Mouse (Mus musculus): Measurements from ENCODE around the gene Cfap299. TPM values are rescaled to one million over a fixed set of nuclear protein-coding genes. Genes with fewer than 3 reads are reported as not detected.
A peak's percentile ranks its signal among the peaks of the same experiment; 100 is the strongest.

Gene Cfap299
- polyA plus RNA-seq (2014; fragmentation: Nextera tagmentation; extraction: Ambion mirVana): 0.41 TPM in 1 of 2 replicates, not detected in the other

DNA sequence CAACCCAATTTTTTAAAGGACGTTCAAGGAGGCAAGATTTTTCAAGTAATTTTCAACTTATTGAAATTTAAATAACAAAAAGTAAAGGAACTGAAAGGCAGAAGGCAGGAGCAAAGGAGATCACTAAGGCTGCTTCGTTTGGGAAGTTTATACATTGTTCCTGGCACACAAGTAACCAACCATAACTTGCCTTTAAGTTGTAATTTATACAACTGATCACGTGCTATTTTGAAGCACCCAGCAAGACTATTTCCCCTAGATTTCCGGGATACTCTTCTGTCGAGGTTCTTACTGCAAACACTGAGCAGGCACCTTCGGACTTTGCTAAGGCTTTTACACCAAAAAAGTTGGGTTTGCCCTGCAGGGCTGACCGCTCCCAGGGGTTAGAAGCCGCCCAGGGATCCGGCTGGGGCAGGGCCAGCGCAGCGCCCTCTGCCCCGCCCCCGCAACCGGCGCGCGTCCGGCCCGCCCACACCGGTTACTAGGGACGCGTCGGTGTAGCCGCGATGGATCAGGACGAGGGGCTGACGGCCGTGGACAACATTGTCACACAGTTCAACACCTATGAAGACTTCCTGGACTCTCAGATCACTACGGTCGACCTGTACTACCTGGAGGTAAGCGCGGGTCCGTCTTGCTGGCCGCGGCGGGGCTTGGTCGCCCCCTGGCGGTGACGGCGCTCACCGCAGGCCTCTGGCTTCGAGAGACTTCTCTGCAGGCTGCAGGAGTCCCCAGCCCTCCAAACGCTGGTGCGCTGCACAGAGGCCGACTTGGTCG is at the start of gene Cfap299:
TSS of gene Cfap299 (plus strand) at position 457 of the 777 bp plus-strand sequence.
- Histone ChIP-seq H3K36me3 (ENCODE audit: control insufficient read depth, insufficient read depth, low read length) (no peaks in the 10 kb centered on the region), H3K9ac (ENCODE audit: low read length) (peak within 1 kb of the TSS; percentile 57; the same call in 1 of the 2 replicates), H3K9me3 (ENCODE audit: control insufficient read depth, low read length) (no peaks in the 10 kb centered on the region), H3K4me3 (ENCODE audit: control insufficient read depth in 1 of 2, insufficient read depth in 1 of 2, low read depth in 1 of 2, low read length in 2 of 2) (peak within 1 kb of the TSS; percentile 53 to 76), H3K4me2 (ENCODE audit: low read length) (peak within 1 kb of the TSS; percentile 84), H3K4me1 (ENCODE audit: control insufficient read depth in 2 of 2, insufficient read depth in 2 of 2, low read length in 2 of 2) (no peaks in the 10 kb centered on the region), H3K27me3 (ENCODE audit: control insufficient read depth, insufficient read depth, low read length) (no peaks in the 10 kb centered on the region; the same call in 1 of the 2 replicates), H3K27ac (replicated peaks in 1 of 2; ENCODE audit: control insufficient read depth in 1 of 2, insufficient read depth in 1 of 2, low read depth in 2 of 2, low read length in 2 of 2) (no peak within 1 kb of the TSS)
- ATAC-seq (ENCODE audit: insufficient number of reproducible peaks, insufficient read depth, low FRiP score, low read depth): peak; percentile 87
- WGBS: 1% methylated on average over 46 of the region's 46 CpGs

DNA sequence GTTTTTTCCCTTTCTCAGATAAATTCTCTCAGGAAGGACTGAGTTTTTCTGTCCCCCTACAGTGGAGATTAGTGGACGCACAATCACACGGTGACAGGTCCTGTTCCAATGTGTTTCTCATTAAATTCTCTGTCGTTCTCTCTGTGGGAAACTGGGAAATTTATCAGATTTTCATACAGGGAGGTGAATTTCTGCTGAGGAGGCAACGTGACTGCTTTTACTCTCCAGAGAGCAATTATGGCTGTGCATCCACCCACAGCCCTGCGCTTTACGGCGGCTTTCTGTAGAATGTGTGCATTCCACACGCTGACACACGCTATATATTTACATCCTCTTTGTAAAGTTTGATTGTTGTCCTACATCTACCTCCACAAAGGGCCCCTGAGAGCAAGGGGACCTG is 47.1 kb upstream of the Cfap299 start:
- Histone ChIP-seq H3K36me3 (ENCODE audit: control insufficient read depth, insufficient read depth, low read length) (no peaks in the 10 kb centered on the region), H3K9ac (ENCODE audit: low read length) (no peak overlapping the region), H3K4me2 (ENCODE audit: low read length) (no peak overlapping the region), H3K4me1 (ENCODE audit: control insufficient read depth in 2 of 2, insufficient read depth in 2 of 2, low read length in 2 of 2) (no peaks in the 10 kb centered on the region; a peak in 1 of 4 replicates), H3K9me3 (ENCODE audit: control insufficient read depth, low read length) (no peaks in the 10 kb centered on the region), H3K27me3 (ENCODE audit: control insufficient read depth, insufficient read depth, low read length) (no peaks in the 10 kb centered on the region), H3K27ac (replicated peaks in 1 of 2; ENCODE audit: control insufficient read depth in 1 of 2, insufficient read depth in 1 of 2, low read depth in 2 of 2, low read length in 2 of 2) (no peak overlapping the region), H3K4me3 (ENCODE audit: control insufficient read depth in 1 of 2, insufficient read depth in 1 of 2, low read depth in 1 of 2, low read length in 2 of 2) (no peak overlapping the region)
- no peak for ATAC-seq (ENCODE audit: insufficient number of reproducible peaks, insufficient read depth, low FRiP score, low read depth)
- 60% methylated on average over 9 of the region's 9 CpGs for WGBS

DNA sequence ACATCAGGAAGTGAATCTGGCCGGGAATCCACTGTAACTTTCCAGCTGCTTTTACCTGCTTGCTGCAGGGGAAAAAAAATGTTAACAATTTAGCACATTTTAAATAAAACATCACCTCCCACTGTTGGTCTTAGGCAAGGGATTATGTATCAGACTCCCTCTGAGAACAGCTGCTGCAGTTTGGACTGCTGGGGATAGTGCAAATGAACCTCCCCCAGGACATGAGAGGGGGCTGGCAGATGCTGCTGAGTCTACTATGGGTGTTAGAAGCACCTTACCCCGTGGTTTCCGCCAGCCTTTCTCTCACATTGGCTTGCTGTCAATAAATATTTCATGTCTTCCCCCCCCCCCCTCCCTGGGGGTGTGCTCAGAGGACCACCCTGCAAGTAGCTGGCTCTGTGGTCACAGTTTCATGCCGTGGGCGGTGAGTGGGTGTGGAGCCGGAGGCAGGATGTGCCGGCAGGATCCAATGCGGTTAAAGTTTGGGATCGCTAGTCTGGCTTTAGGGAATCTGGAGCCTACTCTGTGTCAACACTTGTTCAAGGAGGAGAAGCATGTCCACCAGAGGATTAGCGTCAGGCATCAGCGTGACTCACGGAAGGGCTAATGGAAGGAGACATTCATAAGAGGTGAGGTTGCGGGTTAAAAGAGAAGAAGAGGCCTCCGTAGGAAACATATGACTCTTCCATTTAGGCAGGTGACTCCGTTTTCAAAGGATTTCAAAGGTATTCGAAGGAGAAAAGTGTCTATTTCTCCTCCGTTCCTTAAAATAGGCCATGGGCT is 45.2 kb upstream of the Cfap299 start:
- H3K4me2 ChIP-seq (ENCODE audit: low read length): peak overlapping the region; percentile 33
- H3K4me1 ChIP-seq (ENCODE audit: control insufficient read depth in 2 of 2, insufficient read depth in 2 of 2, low read length in 2 of 2): no peaks in the 10 kb centered on the region; a peak in 1 of 4 replicates
- WGBS: 17% methylated on average over 17 of the region's 17 CpGs
- no peaks in the 10 kb centered on the region for H3K27me3 ChIP-seq (ENCODE audit: control insufficient read depth, insufficient read depth, low read length)
- no peak for ATAC-seq (ENCODE audit: insufficient number of reproducible peaks, insufficient read depth, low FRiP score, low read depth)
- H3K36me3 ChIP-seq (ENCODE audit: control insufficient read depth, insufficient read depth, low read length): no peaks in the 10 kb centered on the region
- no peaks in the 10 kb centered on the region for H3K9me3 ChIP-seq (ENCODE audit: control insufficient read depth, low read length)
- H3K4me3 ChIP-seq (ENCODE audit: control insufficient read depth in 1 of 2, insufficient read depth in 1 of 2, low read depth in 1 of 2, low read length in 2 of 2): peak overlapping the region in 1 of 2 experiments; percentile 7; a peak in 1 of 4 replicates
- H3K9ac ChIP-seq (ENCODE audit: low read length): no peak overlapping the region
- no peak overlapping the region for H3K27ac ChIP-seq (replicated peaks in 1 of 2; ENCODE audit: control insufficient read depth in 1 of 2, insufficient read depth in 1 of 2, low read depth in 2 of 2, low read length in 2 of 2)

DNA sequence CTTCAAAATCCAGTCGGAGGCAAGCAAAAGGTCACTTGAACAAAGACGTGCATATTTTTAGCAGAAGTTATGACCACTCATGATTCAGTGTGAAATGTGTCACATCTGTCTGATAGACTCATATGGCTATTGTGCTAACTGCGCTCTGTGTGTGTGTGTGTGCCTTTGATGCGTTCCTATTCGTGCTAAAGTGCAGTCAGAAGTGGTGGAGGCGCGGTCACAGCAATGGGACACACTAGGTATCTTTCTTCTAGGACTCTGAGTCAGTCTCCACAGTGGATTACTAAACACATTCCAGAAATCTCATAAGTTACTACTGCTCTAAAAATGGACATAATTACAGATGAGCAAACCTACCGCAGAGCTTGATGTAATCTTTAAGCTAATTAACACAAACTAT is 38.5 kb upstream of the Cfap299 start:
- H3K4me2 ChIP-seq (ENCODE audit: low read length): no peak overlapping the region

DNA sequence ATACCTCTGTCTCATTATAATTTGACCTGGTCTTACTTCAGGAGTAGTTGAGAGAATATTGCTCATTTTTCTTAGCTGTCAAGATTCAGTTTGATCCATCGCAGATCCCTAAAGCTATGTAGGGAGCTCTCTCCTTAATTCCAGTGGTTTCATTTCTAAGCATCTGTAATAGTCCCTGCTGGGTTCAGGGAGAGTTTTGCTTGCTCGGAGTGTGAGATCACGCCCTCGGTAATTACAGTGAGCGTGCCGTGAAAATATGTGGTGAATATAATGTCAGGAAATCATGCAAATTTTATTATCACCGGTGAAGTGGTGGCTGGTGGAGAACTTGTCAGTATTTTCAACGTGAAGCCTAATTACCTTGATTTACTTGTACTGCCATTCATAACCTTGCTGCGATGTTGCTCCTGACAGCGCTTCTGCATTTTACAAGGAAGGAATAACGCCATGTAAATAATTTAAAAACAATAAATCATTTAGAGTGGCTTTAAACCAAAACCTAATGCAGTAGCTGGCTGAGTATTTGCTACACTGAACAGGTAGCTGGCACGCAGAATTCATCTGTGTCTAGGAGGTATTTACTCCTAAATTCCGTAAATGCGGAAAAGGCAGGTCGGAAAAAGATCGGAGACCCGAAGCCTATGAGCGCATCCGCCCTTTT is 36.6 kb upstream of the Cfap299 start:
- 3% methylated on average over 19 of the region's 19 CpGs for WGBS
- Histone ChIP-seq H3K9ac (ENCODE audit: low read length) (peak overlapping the region; percentile 31; the same call in 1 of the 2 replicates), H3K4me3 (ENCODE audit: control insufficient read depth in 1 of 2, insufficient read depth in 1 of 2, low read depth in 1 of 2, low read length in 2 of 2) (peak overlapping the region; percentile 16 to 36), H3K27me3 (ENCODE audit: control insufficient read depth, insufficient read depth, low read length) (peaks cover 22% of the 10 kb centered on the region), H3K9me3 (ENCODE audit: control insufficient read depth, low read length) (no peaks in the 10 kb centered on the region), H3K36me3 (ENCODE audit: control insufficient read depth, insufficient read depth, low read length) (no peaks in the 10 kb centered on the region), H3K27ac (replicated peaks in 1 of 2; ENCODE audit: control insufficient read depth in 1 of 2, insufficient read depth in 1 of 2, low read depth in 2 of 2, low read length in 2 of 2) (no peak overlapping the region), H3K4me1 (ENCODE audit: control insufficient read depth in 2 of 2, insufficient read depth in 2 of 2, low read length in 2 of 2) (peaks cover 0 to 12% of the 10 kb centered on the region in 2 experiments; a peak in 2 of 4 replicates), H3K4me2 (ENCODE audit: low read length) (peak overlapping the region; percentile 74)
- no peak for ATAC-seq (ENCODE audit: insufficient number of reproducible peaks, insufficient read depth, low FRiP score, low read depth)

More for the DNA sequence above, 38.5 kb upstream of the Cfap299 start:
- peaks cover 22% of the 10 kb centered on the region for H3K27me3 ChIP-seq (ENCODE audit: control insufficient read depth, insufficient read depth, low read length)
- 77% methylated on average over 8 of the region's 8 CpGs for WGBS
- H3K9ac ChIP-seq (ENCODE audit: low read length): no peak overlapping the region
- ATAC-seq (ENCODE audit: insufficient number of reproducible peaks, insufficient read depth, low FRiP score, low read depth): no peak
- peaks cover 0 to 12% of the 10 kb centered on the region in 2 experiments; a peak in 2 of 4 replicates for H3K4me1 ChIP-seq (ENCODE audit: control insufficient read depth in 2 of 2, insufficient read depth in 2 of 2, low read length in 2 of 2)
- no peak overlapping the region for H3K4me3 ChIP-seq (ENCODE audit: control insufficient read depth in 1 of 2, insufficient read depth in 1 of 2, low read depth in 1 of 2, low read length in 2 of 2)
- H3K27ac ChIP-seq (replicated peaks in 1 of 2; ENCODE audit: control insufficient read depth in 1 of 2, insufficient read depth in 1 of 2, low read depth in 2 of 2, low read length in 2 of 2): no peak overlapping the region
- no peaks in the 10 kb centered on the region for H3K9me3 ChIP-seq (ENCODE audit: control insufficient read depth, low read length)
- H3K36me3 ChIP-seq (ENCODE audit: control insufficient read depth, insufficient read depth, low read length): no peaks in the 10 kb centered on the region

DNA sequence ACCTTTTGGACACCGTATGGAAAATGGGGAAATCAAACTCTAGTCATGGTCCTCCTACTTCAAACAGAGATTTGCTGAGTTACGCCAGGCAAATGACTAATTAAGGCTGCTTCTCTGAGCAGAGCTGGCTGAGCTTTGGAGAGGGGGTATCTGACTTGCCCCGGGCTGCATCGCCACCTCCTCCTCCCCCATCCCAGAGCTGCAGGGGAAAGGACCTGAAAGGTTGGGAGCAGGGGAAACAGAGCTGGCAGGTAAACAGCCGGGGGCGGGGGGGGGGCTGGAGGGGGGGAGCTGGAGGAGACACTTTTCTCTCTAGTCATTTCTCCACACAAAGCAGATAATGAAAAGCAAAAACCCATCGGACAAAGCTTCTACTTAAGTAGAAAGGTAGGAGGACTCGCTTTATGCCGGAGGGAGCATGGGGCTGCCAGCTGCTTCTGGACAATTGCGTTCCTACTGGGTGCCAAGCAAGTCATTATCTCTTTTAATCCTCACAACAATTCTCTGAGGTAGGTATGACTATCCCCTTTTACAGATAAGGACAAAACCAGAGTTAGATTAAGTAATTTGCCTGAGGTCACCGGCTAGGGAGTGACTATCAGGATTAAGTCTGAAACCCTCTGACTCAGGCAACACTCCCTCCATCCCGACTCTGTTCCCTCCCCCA is 35.9 kb upstream of the Cfap299 start:
- Histone ChIP-seq H3K4me3 (ENCODE audit: control insufficient read depth in 1 of 2, insufficient read depth in 1 of 2, low read depth in 1 of 2, low read length in 2 of 2) (peak overlapping the region; percentile 16 to 36), H3K27ac (replicated peaks in 1 of 2; ENCODE audit: control insufficient read depth in 1 of 2, insufficient read depth in 1 of 2, low read depth in 2 of 2, low read length in 2 of 2) (no peak overlapping the region), H3K4me1 (ENCODE audit: control insufficient read depth in 2 of 2, insufficient read depth in 2 of 2, low read length in 2 of 2) (peaks cover 0 to 12% of the 10 kb centered on the region in 2 experiments; a peak in 2 of 4 replicates), H3K4me2 (ENCODE audit: low read length) (peak overlapping the region; percentile 74), H3K27me3 (ENCODE audit: control insufficient read depth, insufficient read depth, low read length) (peaks cover 22% of the 10 kb centered on the region), H3K9me3 (ENCODE audit: control insufficient read depth, low read length) (no peaks in the 10 kb centered on the region), H3K9ac (ENCODE audit: low read length) (peak overlapping the region; percentile 31; the same call in 1 of the 2 replicates), H3K36me3 (ENCODE audit: control insufficient read depth, insufficient read depth, low read length) (no peaks in the 10 kb centered on the region)
- ATAC-seq (ENCODE audit: insufficient number of reproducible peaks, insufficient read depth, low FRiP score, low read depth): no peak
- WGBS: 2% methylated on average over 12 of the region's 12 CpGs

DNA sequence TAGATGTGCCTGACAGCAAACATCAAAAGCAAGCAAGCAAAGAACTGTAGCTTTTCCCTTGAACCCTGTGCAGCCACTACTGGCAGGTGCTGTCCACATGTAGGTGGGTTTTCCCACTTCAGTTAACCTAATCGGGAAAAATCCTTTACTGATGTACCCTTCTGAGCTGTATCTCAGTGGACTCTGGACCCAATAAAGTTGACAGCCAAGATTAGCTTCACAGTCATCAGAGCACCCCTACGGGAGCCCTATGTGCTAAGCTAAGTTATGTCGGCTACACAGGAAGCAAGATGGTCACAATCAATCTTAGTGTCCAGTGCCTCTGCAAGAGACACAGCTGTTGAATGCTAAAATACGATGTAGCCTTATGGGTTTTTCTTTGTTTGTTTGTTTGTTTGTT is 29.0 kb upstream of the Cfap299 start:
- no peaks in the 10 kb centered on the region for H3K36me3 ChIP-seq (ENCODE audit: control insufficient read depth, insufficient read depth, low read length)
- no peak overlapping the region for H3K4me3 ChIP-seq (ENCODE audit: control insufficient read depth in 1 of 2, insufficient read depth in 1 of 2, low read depth in 1 of 2, low read length in 2 of 2)
- 77% methylated on average over 4 of the region's 4 CpGs for WGBS
- no peak overlapping the region for H3K27ac ChIP-seq (replicated peaks in 1 of 2; ENCODE audit: control insufficient read depth in 1 of 2, insufficient read depth in 1 of 2, low read depth in 2 of 2, low read length in 2 of 2)
- no peak overlapping the region for H3K4me2 ChIP-seq (ENCODE audit: low read length)
- H3K4me1 ChIP-seq (ENCODE audit: control insufficient read depth in 2 of 2, insufficient read depth in 2 of 2, low read length in 2 of 2): no peaks in the 10 kb centered on the region
- ATAC-seq (ENCODE audit: insufficient number of reproducible peaks, insufficient read depth, low FRiP score, low read depth): no peak
- no peak overlapping the region for H3K9ac ChIP-seq (ENCODE audit: low read length)
- no peaks in the 10 kb centered on the region; the same call in 1 of the 2 replicates for H3K27me3 ChIP-seq (ENCODE audit: control insufficient read depth, insufficient read depth, low read length)
- no peaks in the 10 kb centered on the region for H3K9me3 ChIP-seq (ENCODE audit: control insufficient read depth, low read length)

Data from heart, embryonic 14.5 days (tissue).